Mouse (Mus musculus): ENCODE measurements at regions not wholly inside any gene's neighbourhood (a gene's known extent, or its start where the extent isn't known, plus 50 kb on each side); places are given as distances from the start of the nearest gene placed in this dataset.

DNA sequence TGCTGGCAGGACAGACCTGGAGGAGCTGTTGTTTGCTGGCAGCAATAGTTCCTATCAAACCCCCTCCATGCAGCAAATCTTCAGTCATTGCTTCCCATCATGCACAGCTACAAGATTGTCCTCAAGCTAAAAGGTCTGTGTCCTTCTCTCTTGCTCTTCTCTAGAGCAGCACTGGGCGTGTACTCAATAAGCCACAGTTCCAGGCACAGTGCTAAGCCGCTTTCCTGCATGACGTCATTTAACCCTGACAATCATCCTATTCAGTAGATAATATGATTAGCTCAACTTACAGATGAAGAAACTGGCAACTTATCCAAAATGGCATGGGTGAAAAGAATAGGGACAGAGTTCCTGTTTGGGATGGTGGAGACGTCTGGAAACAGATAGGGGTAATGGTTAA is 471.9 kb downstream of the Prss52 start:
- TF ChIP-seq POLR2A (IDR thresholded peaks at IDR 0.05; ENCODE audit: low read depth, low read length) (no peak), CTCF (IDR thresholded peaks at IDR 0.05; ENCODE audit: borderline replicate concordance, insufficient read depth, low read length) (no peak)

Measured in embryonic fibroblast, embryonic 13.5 days (primary cell).